Mouse (Mus musculus): Measurements from ENCODE around the gene Pfdn2.

- TF ChIP-seq CTCF (IDR thresholded peaks at IDR 0.05) (no peak), POLR2A (IDR thresholded peaks at IDR 0.05; ENCODE audit: insufficient read depth, low read depth, low read length) (no peak)
Measured at GRCm38 (mm10) chr1:171369845-171370556, 24.5 kb downstream of the Pfdn2 start, which contains the start of gene Nectin4.

All from heart, adult 2 months (tissue).